8 mouse cellular contexts compared by ENCODE assay signal in genomic region chr12:21315923-21316868, GRCm38 (mm10). TPM values are rescaled to one million over a fixed set of nuclear protein-coding genes. Genes with fewer than 3 reads are reported as not detected.
DNase-seq lines count a peak whose midpoint lies in the region; ATAC-seq and TF ChIP-seq lines count a peak whose summit lies in the region.

Gene Iah1 (plus strand): TSS chr12:21316389.

- H3K4me1 ChIP-seq in ES-Bruce4 (ENCODE audit: control insufficient read depth, insufficient read depth, low read length), result no peaks in the 10 kb centered on the region
- 0 out of 2 replicates have a peak, but pooled peaks cover 6% of the 10 kb centered on the region for H3K4me1 ChIP-seq in forebrain, embryonic 14.5 days (ENCODE audit: control insufficient read depth, insufficient read depth, low read length)
- H3K4me1 ChIP-seq in neural tube, embryonic 15.5 days, result peaks cover 13% of the 10 kb centered on the region

- peak within 1 kb of the TSS; percentile 67 for H3K4me3 ChIP-seq in ES-Bruce4 (ENCODE audit: low read depth, low read length)
- H3K4me3 ChIP-seq in forebrain, embryonic 14.5 days (ENCODE audit: low read depth, low read length), result peak within 1 kb of the TSS; percentile 65
- H3K4me3 ChIP-seq in neural tube, embryonic 15.5 days (replicated peaks), result peak within 1 kb of the TSS; percentile 70

- DNase-seq in cerebellum, adult 11 months, result peak; percentile 80
- peak; percentile 84 for DNase-seq in forebrain, embryonic 14.5 days (ENCODE audit: low spot score)
- peak; percentile 87 to 88 for DNase-seq in heart, postnatal 14 days
- DNase-seq in layer of hippocampus, adult 11-12 months (ENCODE audit: low spot score), result peak; percentile 82
- DNase-seq in lung, adult 18-20 months, result peak; percentile 89 to 90
- peak; percentile 81 for DNase-seq in testis, postnatal 14 days (ENCODE audit: low spot score)

- no peak for TF ChIP-seq CTCF in ES-Bruce4 (IDR thresholded peaks at IDR 0.05; ENCODE audit: low read depth, low read length)

- peak; percentile 90 for TF ChIP-seq POLR2A in ES-Bruce4 (IDR thresholded peaks at IDR 0.05; ENCODE audit: insufficient read depth, low read length)

- no peaks in the 10 kb centered on the region for H3K9me3 ChIP-seq in ES-Bruce4 (replicated peaks; ENCODE audit: control insufficient read depth, insufficient read depth, low read length, poor library complexity, severe bottlenecking)
- H3K9me3 ChIP-seq in forebrain, embryonic 14.5 days (replicated peaks; ENCODE audit: control insufficient read depth, low read length), result no peaks in the 10 kb centered on the region
- no peaks in the 10 kb centered on the region for H3K9me3 ChIP-seq in neural tube, embryonic 15.5 days (replicated peaks)

- no peaks in the 10 kb centered on the region for H3K27me3 ChIP-seq in ES-Bruce4 (ENCODE audit: control insufficient read depth, insufficient read depth, low read length, poor library complexity, severe bottlenecking)
- no peaks in the 10 kb centered on the region for H3K27me3 ChIP-seq in forebrain, embryonic 14.5 days (replicated peaks; ENCODE audit: control insufficient read depth, insufficient read depth, low read length)
- no peaks in the 10 kb centered on the region for H3K27me3 ChIP-seq in neural tube, embryonic 15.5 days (replicated peaks)

- TF ChIP-seq EP300 in ES-Bruce4 (IDR thresholded peaks at IDR 0.05; ENCODE audit: insufficient read depth, low read depth, low read length), result no peak

- H3K4me2 ChIP-seq in forebrain, embryonic 14.5 days (ENCODE audit: low read length), result peak within 1 kb of the TSS; percentile 59
- H3K4me2 ChIP-seq in neural tube, embryonic 15.5 days, result peak within 1 kb of the TSS; percentile 82

- peaks cover 16% of the 10 kb centered on the region for H3K36me3 ChIP-seq in ES-Bruce4 (ENCODE audit: control insufficient read depth, insufficient read depth, low read length, poor library complexity, severe bottlenecking)
- H3K36me3 ChIP-seq in forebrain, embryonic 14.5 days (ENCODE audit: control insufficient read depth, insufficient read depth, low read length), result peaks cover 43% of the 10 kb centered on the region
- H3K36me3 ChIP-seq in neural tube, embryonic 15.5 days, result peaks cover 38% of the 10 kb centered on the region

- peak; percentile 95 for ATAC-seq in forebrain, embryonic 14.5 days
- ATAC-seq in neural tube, embryonic 15.5 days (ENCODE audit: low FRiP score), result peak; percentile 93

- WGBS in forebrain, embryonic 14.5 days, result 3% methylated on average over 51 of the region's 59 CpGs
- 2% methylated on average over 59 of the region's 59 CpGs for WGBS in neural tube, embryonic 15.5 days

- H3K9ac ChIP-seq in ES-Bruce4 (ENCODE audit: low read depth, poor library complexity, severe bottlenecking), result peak within 1 kb of the TSS; percentile 55
- peak within 1 kb of the TSS; percentile 79 for H3K9ac ChIP-seq in forebrain, embryonic 14.5 days (ENCODE audit: low read length)
- H3K9ac ChIP-seq in neural tube, embryonic 15.5 days (replicated peaks), result peak within 1 kb of the TSS; percentile 70

- no peak within 1 kb of the TSS for H3K27ac ChIP-seq in ES-Bruce4 (ENCODE audit: insufficient read depth, low read length)
- no peak within 1 kb of the TSS for H3K27ac ChIP-seq in forebrain, embryonic 14.5 days (ENCODE audit: low read depth, low read length)
- peak within 1 kb of the TSS; percentile 68 for H3K27ac ChIP-seq in neural tube, embryonic 15.5 days (replicated peaks)

- intact Hi-C loops in heart, postnatal 14 days (cut with DNase I), result loop anchor here (5.0 kb wide), 1 partner anchor 56 kb away; the partner anchor contains the start of gene Adam17

RNA-seq across cellular contexts. Expression of gene Iah1, which starts in this region (rescaled TPM):
- polyA plus RNA-seq in ES-Bruce4 (2011; ENCODE audit: insufficient read depth, insufficient read length, low read depth, missing spikeins), result 30.0 and 32.5 TPM in 2 replicates
- 52.3 and 55.6 TPM in 2 replicates for polyA plus RNA-seq in forebrain, embryonic 14.5 days (2014; fragmentation: Nextera tagmentation; extraction: Ambion mirVana)
- 10 to 100 TPM; 23.0 to 23.3 TPM for total RNA-seq in heart, postnatal 14 days (2021)
- 25.9 and 33.0 TPM in 2 replicates for polyA plus RNA-seq in neural tube, embryonic 15.5 days (2015; fragmentation: Nextera tagmentation; extraction: Ambion mirVana)
